Mouse (Mus musculus) heart, embryonic 12.5 days (tissue): ENCODE data around the gene Tnfrsf8. TPM values are rescaled to one million over a fixed set of nuclear protein-coding genes. Genes with fewer than 3 reads are reported as not detected.
A peak's percentile ranks its signal among the peaks of the same experiment; 100 is the strongest.

Source experiments
- ATAC-seq: fragments of 200-750 bp; cut with Nextera tagmentation; 2 replicates; pipeline ENCODE4 v1.8.0; 2017; ENCODE audit warnings: moderate TSS enrichment, moderate library complexity; ENCODE audit not compliant: insufficient number of reproducible peaks, low FRiP score
- H3K27ac ChIP-seq: fragments of 300-500 bp; sonication (generic); 2 replicates; pipeline ENCODE4 v1.5.1; 2016; ENCODE audit warnings: mild to moderate bottlenecking, moderate library complexity; ENCODE audit not compliant: poor library complexity, severe bottlenecking
- H3K27me3 ChIP-seq: fragments of 300-500 bp; sonication (generic); replicated peaks from 2 replicates; pipeline ENCODE4 v1.6.1; 2016; ENCODE audit warnings: mild to moderate bottlenecking, moderate library complexity
- H3K36me3 ChIP-seq: fragments of 300-500 bp; sonication (generic); 2 replicates; pipeline ENCODE4 v1.6.1; 2016; ENCODE audit warnings: mild to moderate bottlenecking, moderate library complexity
- H3K4me1 ChIP-seq: fragments of 300-500 bp; sonication (generic); replicated peaks from 2 replicates; pipeline ENCODE4 v1.6.1; 2016; ENCODE audit warnings: mild to moderate bottlenecking
- H3K4me2 ChIP-seq: fragments of 300-500 bp; sonication (generic); 2 replicates; pipeline ENCODE4 v1.6.1; 2016; ENCODE audit warnings: mild to moderate bottlenecking, moderate library complexity
- H3K4me3 ChIP-seq: fragments of 300-500 bp; sonication (generic); 2 replicates; pipeline ENCODE4 v1.5.1; 2016; ENCODE audit warnings: mild to moderate bottlenecking
- H3K9ac ChIP-seq: fragments of 300-500 bp; sonication (generic); 2 replicates; pipeline ENCODE4 v1.6.1; 2016; ENCODE audit warnings: mild to moderate bottlenecking, moderate library complexity
- H3K9me3 ChIP-seq: fragments of 300-500 bp; sonication (generic); replicated peaks from 2 replicates; pipeline ENCODE4 v1.6.1; 2016; ENCODE audit warnings: mild to moderate bottlenecking, moderate library complexity
- WGBS: fragments of 180-500 bp; shearing (Covaris S2); methylation state at CpG from one replicate; pipeline ENCODE4 v1.1.7; 2016; 5-methylcytosine and 5-hydroxymethylcytosine counted together
- polyA plus RNA-seq: library from polyadenylated mRNA; unstranded; fragments of >200 nt; fragmentation: Nextera tagmentation; extraction: Ambion mirVana; gene quantifications from 2 replicates; pipeline ENCODE4 v1.2.1, GENCODE M21; 2016

Gene Tnfrsf8
- polyA plus RNA-seq, 1 experiment from 2014 or later = not detected

GRCm38 (mm10) chr4:145230647-145231046 is 84.3 kb downstream of the Tnfrsf8 start:
- Histone ChIP-seq H3K27ac (no peak overlapping the region), H3K4me3 (no peak overlapping the region), H3K36me3 (no peaks in the 10 kb centered on the region), H3K9ac (no peak overlapping the region), H3K27me3 (no peaks in the 10 kb centered on the region), H3K4me2 (no peak overlapping the region), H3K9me3 (no peaks in the 10 kb centered on the region), H3K4me1 (peaks cover 23% of the 10 kb centered on the region)
- no peak for ATAC-seq
- WGBS = 81% methylated on average over 2 of the region's 2 CpGs

GRCm38 (mm10) chr4:145229524-145230163 is 85.3 kb downstream of the Tnfrsf8 start:
- peak; percentile 79 for ATAC-seq
- Histone ChIP-seq H3K27me3 (no peaks in the 10 kb centered on the region), H3K27ac (no peak overlapping the region; the same call in 1 of the 2 replicates), H3K9me3 (no peaks in the 10 kb centered on the region), H3K9ac (no peak overlapping the region), H3K4me1 (peaks cover 23% of the 10 kb centered on the region), H3K36me3 (no peaks in the 10 kb centered on the region), H3K4me2 (no peak overlapping the region), H3K4me3 (no peak overlapping the region)
- WGBS = 77% methylated on average over 5 of the region's 5 CpGs

- Histone ChIP-seq H3K36me3 (no peaks in the 10 kb centered on the region), H3K4me2 (no peak overlapping the region), H3K27me3 (no peaks in the 10 kb centered on the region), H3K27ac (no peak overlapping the region), H3K9ac (no peak overlapping the region), H3K4me1 (peaks cover 22% of the 10 kb centered on the region), H3K4me3 (no peak overlapping the region), H3K9me3 (no peaks in the 10 kb centered on the region)
- 74% methylated on average over 6 of the region's 6 CpGs for WGBS
- no peak for ATAC-seq
Measured at GRCm38 (mm10) chr4:145229051-145229450, 85.9 kb downstream of the Tnfrsf8 start.

- H3K27ac ChIP-seq = no peak overlapping the region
- ATAC-seq = no peak
- H3K36me3 ChIP-seq = no peaks in the 10 kb centered on the region
- H3K4me1 ChIP-seq = peaks cover 9% of the 10 kb centered on the region
- H3K9me3 ChIP-seq = no peaks in the 10 kb centered on the region
- H3K4me2 ChIP-seq = no peak overlapping the region
- no peaks in the 10 kb centered on the region for H3K27me3 ChIP-seq
- no peak overlapping the region for H3K4me3 ChIP-seq
- 77% methylated on average over 4 of the region's 4 CpGs for WGBS
- H3K9ac ChIP-seq = no peak overlapping the region
Measured at GRCm38 (mm10) chr4:145224613-145225012, 90.4 kb downstream of the Tnfrsf8 start.

GRCm38 (mm10) chr4:145222064-145222463 is 92.9 kb downstream of the Tnfrsf8 start:
- Histone ChIP-seq H3K9ac (no peak overlapping the region), H3K9me3 (no peaks in the 10 kb centered on the region), H3K4me2 (no peak overlapping the region), H3K36me3 (no peaks in the 10 kb centered on the region), H3K27me3 (no peaks in the 10 kb centered on the region), H3K27ac (no peak overlapping the region), H3K4me3 (no peak overlapping the region), H3K4me1 (peaks cover 5% of the 10 kb centered on the region)
- peak; percentile 84 for ATAC-seq
- 49% methylated on average over 8 of the region's 8 CpGs for WGBS

GRCm38 (mm10) chr4:145221379-145221778 is 93.6 kb downstream of the Tnfrsf8 start:
- ATAC-seq = no peak
- H3K4me2 ChIP-seq = no peak overlapping the region
- H3K36me3 ChIP-seq = no peaks in the 10 kb centered on the region
- no peak overlapping the region for H3K27ac ChIP-seq
- H3K9ac ChIP-seq = no peak overlapping the region
- no peak overlapping the region for H3K4me3 ChIP-seq
- no peaks in the 10 kb centered on the region for H3K9me3 ChIP-seq
- H3K27me3 ChIP-seq = no peaks in the 10 kb centered on the region
- peaks cover 5% of the 10 kb centered on the region for H3K4me1 ChIP-seq
- 61% methylated on average over 2 of the region's 2 CpGs for WGBS

- WGBS = 85% methylated on average over 1 of the region's 1 CpGs
- no peak for ATAC-seq
Measured at GRCm38 (mm10) chr4:145220001-145220400, 95.0 kb downstream of the Tnfrsf8 start.

GRCm38 (mm10) chr4:145219240-145219985 is 95.6 kb downstream of the Tnfrsf8 start:
- no peak overlapping the region for H3K4me3 ChIP-seq
- no peaks in the 10 kb centered on the region for H3K36me3 ChIP-seq
- 58% methylated on average over 15 of the region's 15 CpGs for WGBS
- no peaks in the 10 kb centered on the region for H3K27me3 ChIP-seq
- H3K9ac ChIP-seq = no peak overlapping the region
- ATAC-seq = no peak
- H3K9me3 ChIP-seq = no peaks in the 10 kb centered on the region
- H3K27ac ChIP-seq = no peak overlapping the region
- no peak overlapping the region for H3K4me2 ChIP-seq
- peaks cover 13% of the 10 kb centered on the region for H3K4me1 ChIP-seq

More at GRCm38 (mm10) chr4:145220001-145220400, 95.0 kb downstream of the Tnfrsf8 start:
- Histone ChIP-seq H3K9me3 (no peaks in the 10 kb centered on the region), H3K36me3 (no peaks in the 10 kb centered on the region), H3K4me2 (no peak overlapping the region), H3K27me3 (no peaks in the 10 kb centered on the region), H3K9ac (no peak overlapping the region), H3K4me3 (no peak overlapping the region), H3K4me1 (peaks cover 8% of the 10 kb centered on the region), H3K27ac (no peak overlapping the region)

- Histone ChIP-seq H3K4me2 (no peak overlapping the region), H3K9me3 (no peaks in the 10 kb centered on the region), H3K27me3 (no peaks in the 10 kb centered on the region), H3K4me1 (peaks cover 13% of the 10 kb centered on the region), H3K9ac (no peak overlapping the region), H3K27ac (no peak overlapping the region), H3K36me3 (no peaks in the 10 kb centered on the region), H3K4me3 (no peak overlapping the region)
- no peak for ATAC-seq
- 78% methylated on average over 5 of the region's 5 CpGs for WGBS
Measured at GRCm38 (mm10) chr4:145217837-145218236, 97.1 kb downstream of the Tnfrsf8 start.
